Mouse (Mus musculus): ENCODE data around the gene Dsn1.
A peak's percentile ranks its signal among the peaks of the same experiment; 100 is the strongest.

The Dsn1 gene

GRCm38 (mm10) chr2:157021156-157021555 is 14.2 kb upstream of the Dsn1 start:
- DNase-seq (ENCODE audit: low spot score): no peak

GRCm38 (mm10) chr2:157019228-157019627 is 12.3 kb upstream of the Dsn1 start:
- no peak for DNase-seq (ENCODE audit: low spot score)

GRCm38 (mm10) chr2:157016529-157017270 is 9.7 kb upstream of the Dsn1 start:
- no peak for DNase-seq (ENCODE audit: low spot score)

GRCm38 (mm10) chr2:157012341-157012740 is 5.4 kb upstream of the Dsn1 start:
- DNase-seq (ENCODE audit: low spot score): no peak

- DNase-seq (ENCODE audit: low spot score): no peak
These were observed 3.8 kb upstream of the Dsn1 start for GRCm38 (mm10) chr2:157010634-157011310.

GRCm38 (mm10) chr2:157010121-157010520 is 3.2 kb upstream of the Dsn1 start:
- DNase-seq (ENCODE audit: low spot score): no peak

- DNase-seq (ENCODE audit: low spot score): no peak
These were observed 1.6 kb upstream of the Dsn1 start for GRCm38 (mm10) chr2:157008509-157008908.

GRCm38 (mm10) chr2:157007234-157007596 is 261 bp upstream of the Dsn1 start:
- DNase-seq (ENCODE audit: low spot score): no peak

- no peak for DNase-seq (ENCODE audit: low spot score)
These were observed 4.6 kb downstream of the Dsn1 start for GRCm38 (mm10) chr2:157002321-157002720.

GRCm38 (mm10) chr2:156998263-156998662 is 8.7 kb downstream of the Dsn1 start:
- DNase-seq (ENCODE audit: low spot score): no peak

- DNase-seq (ENCODE audit: low spot score): no peak
These were observed 10.4 kb downstream of the Dsn1 start for GRCm38 (mm10) chr2:156996576-156996975.

- DNase-seq (ENCODE audit: low spot score): peak; percentile 94
These were observed 15.3 kb downstream of the Dsn1 start, which contains the start of gene Ndrg3 for GRCm38 (mm10) chr2:156991470-156992319. Ndrg3 (minus strand) TSS chr2:156992056.

GRCm38 (mm10) chr2:156990727-156991431 is 16.1 kb downstream of the Dsn1 start:
- DNase-seq (ENCODE audit: low spot score): peak; percentile 44

GRCm38 (mm10) chr2:156987316-156987715 is 19.6 kb downstream of the Dsn1 start:
- no peak for DNase-seq (ENCODE audit: low spot score)

- DNase-seq (ENCODE audit: low spot score): peak; percentile 62
These were observed 24.1 kb downstream of the Dsn1 start for GRCm38 (mm10) chr2:156982864-156983263.

GRCm38 (mm10) chr2:156981291-156981690 is 25.7 kb downstream of the Dsn1 start:
- no peak for DNase-seq (ENCODE audit: low spot score)

- no peak for DNase-seq (ENCODE audit: low spot score)
These were observed 26.9 kb downstream of the Dsn1 start for GRCm38 (mm10) chr2:156980059-156980458.

- no peak for DNase-seq (ENCODE audit: low spot score)
These were observed 30.2 kb downstream of the Dsn1 start for GRCm38 (mm10) chr2:156976711-156977110.

- DNase-seq (ENCODE audit: low spot score): no peak
These were observed 32.0 kb downstream of the Dsn1 start for GRCm38 (mm10) chr2:156974967-156975366.

GRCm38 (mm10) chr2:156973316-156974100 is 33.4 kb downstream of the Dsn1 start:
- no peak for DNase-seq (ENCODE audit: low spot score)

- DNase-seq (ENCODE audit: low spot score): no peak
These were observed 36.7 kb downstream of the Dsn1 start for GRCm38 (mm10) chr2:156970253-156970652.

All from c-Kit-positive CD71-positive TER-119-positive erythroid progenitor cells, embryonic 14.5 days (primary cell).